Mouse (Mus musculus) embryonic fibroblast, embryonic 13.5 days (primary cell): ENCODE data around the gene Nme3. TPM values are rescaled to one million over a fixed set of nuclear protein-coding genes. Genes with fewer than 3 reads are reported as not detected.
"Not testable (repeated sequence)": the region's sequence is repeated elsewhere in the genome, so short reads cannot be mapped to it uniquely, and the experiment has no call there.

Experiments
- H3K27ac ChIP-seq: 2 replicates; pipeline ENCODE4 v1.5.1; 2012; ENCODE audit warnings: low read length, control low read depth, inconsistent platforms; ENCODE audit not compliant: insufficient read depth
- H3K4me1 ChIP-seq: 2 replicates; pipeline ENCODE4 v1.6.1; 2011; ENCODE audit warnings: low read length; ENCODE audit not compliant: control insufficient read depth, insufficient read depth
- H3K4me3 ChIP-seq: 2 replicates; pipeline ENCODE4 v1.5.1; 2011; ENCODE audit warnings: mild to moderate bottlenecking, control low read depth, low read length; ENCODE audit not compliant: insufficient read depth
- CTCF ChIP-seq: IDR thresholded peaks from 2 replicates; pipeline ENCODE4 v1.5.1; 2011; ENCODE audit warnings: mild to moderate bottlenecking, control low read depth, low read length, moderate library complexity, borderline replicate concordance; ENCODE audit not compliant: insufficient read depth
- POLR2A ChIP-seq: IDR thresholded peaks from 2 replicates; pipeline ENCODE4 v1.6.1; 2011; ENCODE audit warnings: low read depth, mild to moderate bottlenecking, control low read depth, low read length, moderate library complexity
- polyA plus RNA-seq: library from polyadenylated mRNA; stranded (reverse); fragments of >200 nt; gene quantifications from 2 replicates; pipeline ENCODE4 v1.2.4, GENCODE M21; 2011; ENCODE audit warnings: low read depth; ENCODE audit not compliant: missing spikeins, insufficient read length

The Nme3 gene
- polyA plus RNA-seq, 1 experiment = 4.7 TPM

- Histone ChIP-seq H3K27ac (peak overlapping the region; percentile 58; the same call in 1 of the 2 replicates), H3K4me1 (peaks cover 10% of the 10 kb centered on the region), H3K4me3 (no peak overlapping the region)
- TF ChIP-seq CTCF (no peak), POLR2A (no peak)
Observed at GRCm38 (mm10) chr17:24929506-24929905, 33.2 kb downstream of the Nme3 start.

- peaks cover 11% of the 10 kb centered on the region for H3K4me1 ChIP-seq
- TF ChIP-seq CTCF = no peak
- no peak for TF ChIP-seq POLR2A
- H3K4me3 ChIP-seq = no peak overlapping the region
- H3K27ac ChIP-seq = no peak overlapping the region
Observed at GRCm38 (mm10) chr17:24932431-24932830, 36.1 kb downstream of the Nme3 start.

- TF ChIP-seq POLR2A = no peak
- TF ChIP-seq CTCF = no peak
- H3K27ac ChIP-seq = no peak overlapping the region
- peaks cover 11% of the 10 kb centered on the region for H3K4me1 ChIP-seq
- no peak overlapping the region for H3K4me3 ChIP-seq
Observed at GRCm38 (mm10) chr17:24933163-24933562, 36.9 kb downstream of the Nme3 start.

- Histone ChIP-seq H3K4me3 (peak overlapping the region; percentile 90), H3K27ac (no peak overlapping the region; the same call in 1 of the 2 replicates), H3K4me1 (peaks cover 4% of the 10 kb centered on the region; the same call in 1 of the 2 replicates)
- no peak for TF ChIP-seq POLR2A
- TF ChIP-seq CTCF = no peak
Observed at GRCm38 (mm10) chr17:24934926-24935325, 38.6 kb downstream of the Nme3 start.

GRCm38 (mm10) chr17:24935666-24936065, 39.4 kb downstream of the Nme3 start:
- Histone ChIP-seq H3K4me1 (peaks cover 4% of the 10 kb centered on the region; the same call in 1 of the 2 replicates), H3K27ac (no peak overlapping the region), H3K4me3 (peak overlapping the region; percentile 90)
- TF ChIP-seq POLR2A = no peak
- TF ChIP-seq CTCF = no peak

- Histone ChIP-seq H3K4me3 (peak within 1 kb of the TSS; percentile 90), H3K27ac (peak within 1 kb of the TSS; percentile 43), H3K4me1 (peaks cover 4% of the 10 kb centered on the region; the same call in 1 of the 2 replicates)
- peak; percentile 96 for TF ChIP-seq POLR2A
- TF ChIP-seq CTCF = no peak
Observed at GRCm38 (mm10) chr17:24936259-24937237, 40.2 kb downstream of the Nme3 start, which contains the start of gene Mapk8ip3. TSS of gene Mapk8ip3 (minus strand) at chr17:24936977.

- TF ChIP-seq POLR2A (no peak), CTCF (no peak)
- Histone ChIP-seq H3K27ac (peak overlapping the region; percentile 38; the same call in 1 of the 2 replicates), H3K4me3 (peak overlapping the region; percentile 28), H3K4me1 (peaks cover 4% of the 10 kb centered on the region; the same call in 1 of the 2 replicates)
Observed at GRCm38 (mm10) chr17:24937266-24937665, 41.0 kb downstream of the Nme3 start.

DNA sequence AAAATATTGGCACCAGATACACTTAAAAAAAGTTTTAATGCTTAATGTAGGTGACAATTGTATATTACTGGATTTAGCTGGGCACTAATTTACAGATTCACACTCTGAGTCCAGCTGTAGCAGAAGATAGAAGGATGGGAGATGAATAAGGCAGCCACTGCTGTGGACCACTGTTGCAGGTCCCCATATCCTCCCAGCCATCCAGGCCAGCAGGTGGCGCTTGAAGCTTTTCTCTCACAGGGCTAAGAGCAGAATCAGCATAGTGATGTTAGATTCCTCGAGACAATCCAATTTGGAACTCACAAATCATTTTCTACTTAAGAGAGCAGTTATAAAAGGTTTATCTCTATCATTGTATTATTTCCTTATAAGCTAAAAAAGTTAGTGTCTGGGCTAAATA, 46.2 kb downstream of the Nme3 start:
- H3K27ac ChIP-seq, H3K4me1 ChIP-seq, H3K4me3 ChIP-seq: not testable (repeated sequence)
- 0 out of 2 replicates have a peak, but pooled peaks have one; percentile 4 for TF ChIP-seq CTCF

DNA sequence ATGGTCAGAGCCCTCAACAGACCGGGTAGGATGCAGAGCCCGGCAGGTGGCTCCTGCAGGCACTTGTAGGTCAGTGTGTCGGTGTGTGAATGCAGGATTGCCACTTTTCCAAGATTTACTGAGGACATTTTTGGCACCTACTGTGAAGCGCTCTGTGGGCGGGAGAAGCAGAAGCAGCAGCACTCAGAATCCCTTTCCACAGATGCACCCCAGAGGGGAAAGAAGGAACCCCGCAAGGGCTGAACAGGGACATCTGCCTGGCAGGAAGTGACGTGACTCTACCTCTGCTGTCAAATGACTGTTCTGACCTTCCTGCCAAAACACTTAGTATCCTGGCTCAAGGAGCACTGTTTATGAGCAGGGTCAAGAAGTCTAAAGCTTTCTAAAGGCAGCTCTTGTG, 46.7 kb downstream of the Nme3 start:
- no peaks in the 10 kb centered on the region for H3K4me1 ChIP-seq
- H3K27ac ChIP-seq = no peak overlapping the region
- TF ChIP-seq CTCF (no peak), POLR2A (no peak)
- H3K4me3 ChIP-seq = no peak overlapping the region

GRCm38 (mm10) chr17:24943589-24943988, 47.3 kb downstream of the Nme3 start:
- H3K4me3 ChIP-seq, H3K27ac ChIP-seq, H3K4me1 ChIP-seq: not testable (repeated sequence)

Other genes with a start within 250 kb of the Nme3 start
- gene Slc9a3r2, start 246.2 kb upstream of the Nme3 start, polyA plus RNA-seq = 24.2 and 25.9 TPM in 2 replicates
- gene Npw, start 238.0 kb upstream of the Nme3 start, polyA plus RNA-seq = not detected in 2 replicates
- 21.6 and 22.2 TPM in 2 replicates for gene Zfp598, start 226.8 kb upstream of the Nme3 start, polyA plus RNA-seq
- 0.99 and 1.1 TPM in 2 replicates for gene Syngr3, start 206.5 kb upstream of the Nme3 start, polyA plus RNA-seq
- 26.8 and 34.7 TPM in 2 replicates for gene Gfer, start 200.3 kb upstream of the Nme3 start, polyA plus RNA-seq
- gene Noxo1, start 200.3 kb upstream of the Nme3 start, polyA plus RNA-seq = 1.2 and 2.4 TPM in 2 replicates
- gene Tbl3, start 188.8 kb upstream of the Nme3 start, polyA plus RNA-seq = 24.8 and 27.5 TPM in 2 replicates
- gene Rnf151, start 178.4 kb upstream of the Nme3 start, polyA plus RNA-seq = 0.58 TPM in 1 of 2 replicates, not detected in the other
- 1,298 and 1,393 TPM in 2 replicates for gene Rps2, start 178.4 kb upstream of the Nme3 start, polyA plus RNA-seq
- 96.8 and 100 TPM in 2 replicates for gene Ndufb10, start 172.0 kb upstream of the Nme3 start, polyA plus RNA-seq
- gene Rpl3l, start 168.7 kb upstream of the Nme3 start, polyA plus RNA-seq = not detected in 2 replicates
- gene Msrb1, start 159.9 kb upstream of the Nme3 start, polyA plus RNA-seq = 80.8 and 110 TPM in 2 replicates
- not detected in 2 replicates for gene Hs3st6, start 143.5 kb upstream of the Nme3 start, polyA plus RNA-seq
- gene Meiob, start 92.2 kb upstream of the Nme3 start, polyA plus RNA-seq = not detected in 2 replicates
- 14.3 and 18.9 TPM in 2 replicates for gene Hagh, start 56.4 kb upstream of the Nme3 start, polyA plus RNA-seq
- gene Fahd1, start 46.1 kb upstream of the Nme3 start, polyA plus RNA-seq = 9.3 and 11.5 TPM in 2 replicates
- gene Igfals, start 30.5 kb upstream of the Nme3 start, polyA plus RNA-seq = not detected in 2 replicates
- 22.2 and 25.6 TPM in 2 replicates for gene Nubp2, start 10.2 kb upstream of the Nme3 start, polyA plus RNA-seq
- gene Spsb3, start 9.9 kb upstream of the Nme3 start, polyA plus RNA-seq = 15.5 and 17.4 TPM in 2 replicates
- gene Eme2, start 1.4 kb upstream of the Nme3 start, polyA plus RNA-seq = 12.4 and 14.7 TPM in 2 replicates
- gene Mrps34, start 1.4 kb upstream of the Nme3 start, polyA plus RNA-seq = 25.5 and 28.7 TPM in 2 replicates
- 61.9 and 72.0 TPM in 2 replicates for gene Mapk8ip3, start 40.5 kb downstream of the Nme3 start, polyA plus RNA-seq
- 90.5 and 109 TPM in 2 replicates for gene Jpt2, start 64.2 kb downstream of the Nme3 start, polyA plus RNA-seq
- 14.3 and 14.5 TPM in 2 replicates for gene Cramp1l, start 119.3 kb downstream of the Nme3 start, polyA plus RNA-seq
- 13.1 and 17.8 TPM in 2 replicates for gene Ift140, start 119.6 kb downstream of the Nme3 start, polyA plus RNA-seq
- 0.63 and 1.0 TPM in 2 replicates for gene Tmem204, start 187.1 kb downstream of the Nme3 start, polyA plus RNA-seq
- 9.5 and 18.7 TPM in 2 replicates for gene Telo2, start 219.5 kb downstream of the Nme3 start, polyA plus RNA-seq
- not detected in 2 replicates for gene Ptx4, start 224.3 kb downstream of the Nme3 start, polyA plus RNA-seq
- gene Clcn7, start 236.9 kb downstream of the Nme3 start, polyA plus RNA-seq = 35.8 and 36.2 TPM in 2 replicates